Mouse (Mus musculus) liver, embryonic 14.5 days (tissue): ENCODE data around the gene Upk3b.

Source experiments
- CTCF ChIP-seq: IDR thresholded peaks from 2 replicates; pipeline ENCODE4 v1.5.1; 2016; ENCODE audit warnings: antibody characterized with exemption, low read depth, control low read depth
- EP300 ChIP-seq: IDR thresholded peaks from 2 replicates; pipeline ENCODE4 v1.6.1; 2016; ENCODE audit warnings: antibody characterized with exemption, low read depth

DNA sequence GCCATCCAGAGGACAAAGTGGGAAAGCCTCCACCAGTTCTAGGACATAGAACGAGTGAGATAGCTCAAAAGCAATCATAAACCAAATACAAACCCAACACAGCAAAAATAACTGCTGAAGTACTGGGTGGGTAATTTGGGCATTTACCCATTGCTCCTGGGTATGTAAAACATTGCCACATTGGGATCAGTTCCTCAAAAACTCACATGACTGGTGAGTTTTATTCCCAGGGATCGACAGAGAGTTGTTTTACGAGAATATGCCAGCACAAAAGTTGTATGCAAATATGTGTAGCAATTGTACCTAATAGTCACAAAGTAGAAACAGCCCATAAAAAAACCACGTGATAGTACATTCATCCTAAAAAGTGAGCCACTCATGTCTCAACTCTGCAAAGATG, 3.4 kb upstream of the Upk3b start:
- TF ChIP-seq CTCF (no peak), EP300 (no peak)
